Mouse (Mus musculus): ENCODE measurements around the gene March9. TPM values are rescaled to one million over a fixed set of nuclear protein-coding genes. Genes with fewer than 3 reads are reported as not detected.

The March9 gene
- total and polyA plus RNA-seq, 3 experiments, result 2.1 to 5.2 TPM; not detected in 1

DNA sequence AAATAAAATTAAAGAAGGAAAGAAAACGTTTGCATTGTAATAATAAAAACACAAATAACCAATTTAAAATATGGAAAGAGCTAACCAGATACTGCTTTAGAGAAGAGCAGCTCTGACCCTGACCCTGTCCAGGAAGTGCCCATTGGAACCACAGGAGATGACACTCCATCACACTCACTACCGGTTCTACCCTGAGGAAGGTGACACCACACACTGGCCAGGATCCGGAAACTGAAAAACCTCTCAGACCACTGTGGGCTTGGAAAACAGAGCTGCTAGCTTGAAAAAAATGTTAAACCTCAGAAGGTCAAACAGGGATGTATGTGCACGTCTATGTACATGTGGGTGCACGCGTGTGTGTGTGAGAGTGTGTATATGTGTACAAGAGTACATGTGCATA is 41.2 kb upstream of the March9 start:
- peaks cover 2 to 7% of the 10 kb centered on the region in 2 experiments; a peak in 2 of 4 replicates for H3K36me3 ChIP-seq (ENCODE audit: control insufficient read depth in 1 of 2, insufficient read depth in 2 of 2, low read length in 2 of 2)

DNA sequence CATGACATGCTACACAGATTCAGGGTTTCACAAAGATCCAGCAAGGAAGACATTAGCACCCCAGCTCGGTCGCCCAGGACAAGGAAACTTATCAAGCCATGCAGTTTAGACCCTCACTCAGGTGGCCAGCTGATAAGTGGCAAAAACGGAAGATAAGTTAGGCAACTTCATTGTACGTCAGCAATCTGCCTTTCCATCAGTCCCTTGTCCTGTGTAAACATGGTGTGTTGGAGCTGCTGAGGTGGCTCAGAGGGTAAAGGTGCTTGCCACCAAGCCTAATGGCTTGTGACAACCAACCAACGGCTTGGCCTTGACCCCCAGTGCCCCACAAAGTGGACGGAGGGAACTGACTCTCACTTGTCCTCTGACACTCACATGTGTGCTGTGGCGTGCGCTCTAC is 40.4 kb upstream of the March9 start:
- Histone ChIP-seq H3K9me3 (replicated peaks; ENCODE audit: insufficient read depth, low read length) (no peaks in the 10 kb centered on the region), H3K27me3 (ENCODE audit: control insufficient read depth in 1 of 2, insufficient read depth in 2 of 2, low read length in 2 of 2) (no peaks in the 10 kb centered on the region), H3K79me2 (ENCODE audit: control insufficient read depth, insufficient read depth, low read length, poor library complexity) (no peaks in the 10 kb centered on the region), H3K27ac (ENCODE audit: control insufficient read depth, low read depth, low read length) (no peak overlapping the region), H3K4me3 (ENCODE audit: control insufficient read depth in 1 of 2, insufficient read depth in 1 of 2, low read depth in 2 of 2, low read length in 2 of 2) (no peak overlapping the region), H3K36me3 (ENCODE audit: control insufficient read depth in 1 of 2, insufficient read depth in 2 of 2, low read length in 2 of 2) (peaks cover 2 to 7% of the 10 kb centered on the region in 2 experiments; a peak in 2 of 4 replicates), H3K4me1 (ENCODE audit: control insufficient read depth in 1 of 2, insufficient read depth in 2 of 2, low read length in 2 of 2) (peaks cover 2 to 20% of the 10 kb centered on the region in 2 experiments), H3K9ac (ENCODE audit: control insufficient read depth, low read depth, low read length, poor library complexity, severe bottlenecking) (no peak overlapping the region)
- TF ChIP-seq MAFK (IDR thresholded peaks at IDR 0.05; ENCODE audit: borderline replicate concordance, low read depth, low read length) (no peak), TCF12 (IDR thresholded peaks at IDR 0.05; ENCODE audit: low read depth, low read length) (peak; percentile 60), GATA1 (IDR thresholded peaks at IDR 0.05; ENCODE audit: low read depth, low read length) (peak; percentile 48), MEF2A (IDR thresholded peaks at IDR 0.05; ENCODE audit: extremely low read depth, insufficient replicate concordance, low read depth, low read length, poor library complexity, severe bottlenecking) (no peak), EP300 (IDR thresholded peaks at IDR 0.05; ENCODE audit: low read depth in 1 of 2, low read length in 2 of 2) (peak; percentile 24 to 52; a peak in 2 of 4 replicates), MYC (IDR thresholded peaks at IDR 0.05; ENCODE audit: low read depth, low read length) (no peak), ETS1 (IDR thresholded peaks at IDR 0.05; ENCODE audit: low read depth, low read length) (peak; percentile 28; the same call in 1 of the 2 replicates)
- no peak for DNase-seq (ENCODE audit: low read depth, low spot score)

More for the DNA sequence above, 41.2 kb upstream of the March9 start:
- Histone ChIP-seq H3K27me3 (ENCODE audit: control insufficient read depth in 1 of 2, insufficient read depth in 2 of 2, low read length in 2 of 2) (no peaks in the 10 kb centered on the region), H3K9ac (ENCODE audit: control insufficient read depth, low read depth, low read length, poor library complexity, severe bottlenecking) (no peak overlapping the region), H3K9me3 (replicated peaks; ENCODE audit: insufficient read depth, low read length) (no peaks in the 10 kb centered on the region), H3K4me3 (ENCODE audit: control insufficient read depth in 1 of 2, insufficient read depth in 1 of 2, low read depth in 2 of 2, low read length in 2 of 2) (no peak overlapping the region), H3K27ac (ENCODE audit: control insufficient read depth, low read depth, low read length) (no peak overlapping the region), H3K4me1 (ENCODE audit: control insufficient read depth in 1 of 2, insufficient read depth in 2 of 2, low read length in 2 of 2) (peaks cover 2 to 20% of the 10 kb centered on the region in 2 experiments), H3K79me2 (ENCODE audit: control insufficient read depth, insufficient read depth, low read length, poor library complexity) (no peaks in the 10 kb centered on the region)
- DNase-seq (ENCODE audit: low read depth, low spot score), result no peak
- TF ChIP-seq ZKSCAN1 (IDR thresholded peaks at IDR 0.05; ENCODE audit: low read depth, low read length), result no peak
- no peak for TF ChIP-seq MEF2A (IDR thresholded peaks at IDR 0.05; ENCODE audit: extremely low read depth, insufficient replicate concordance, low read depth, low read length, poor library complexity, severe bottlenecking)
- no peak for TF ChIP-seq EP300 (IDR thresholded peaks at IDR 0.05; ENCODE audit: low read depth in 1 of 2, low read length in 2 of 2)

DNA sequence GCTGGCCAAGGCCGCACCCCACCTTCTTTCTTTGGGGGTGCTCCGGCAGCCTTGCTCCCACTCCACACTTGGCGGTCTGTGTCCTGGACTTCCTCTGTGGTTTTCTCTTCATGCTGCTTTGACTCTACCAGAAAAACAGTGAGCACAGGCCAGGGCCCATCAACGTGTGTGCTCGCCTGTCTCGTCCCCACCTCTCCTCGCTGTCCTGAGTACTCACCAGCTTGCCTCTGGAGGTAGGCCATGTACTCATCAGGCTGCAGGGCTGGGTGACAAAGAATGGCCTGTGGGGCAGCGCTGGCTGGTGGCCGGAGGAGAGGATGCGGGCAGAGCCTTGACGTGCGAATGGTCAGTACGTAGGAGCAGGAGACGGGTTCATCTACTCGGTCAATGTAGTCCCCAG is 39.9 kb upstream of the March9 start:
- H3K79me2 ChIP-seq (ENCODE audit: control insufficient read depth, insufficient read depth, low read length, poor library complexity), result no peaks in the 10 kb centered on the region
- TF ChIP-seq POLR2A (IDR thresholded peaks at IDR 0.05; ENCODE audit: control insufficient read depth in 1 of 2, insufficient read depth in 1 of 2, low read depth in 1 of 2, low read length in 2 of 2, poor library complexity in 1 of 2), result no peak
- TF ChIP-seq JUND (IDR thresholded peaks at IDR 0.05; ENCODE audit: low read depth, low read length), result no peak
- TF ChIP-seq BHLHE40 (IDR thresholded peaks at IDR 0.05; ENCODE audit: borderline replicate concordance, low read depth, low read length), result no peak
- TF ChIP-seq CHD1 (IDR thresholded peaks at IDR 0.05; ENCODE audit: low read depth, low read length), result no peak
- no peak for TF ChIP-seq CHD2 (IDR thresholded peaks at IDR 0.05; ENCODE audit: low read length)
- TF ChIP-seq USF2 (IDR thresholded peaks at IDR 0.05; ENCODE audit: borderline replicate concordance in 1 of 2, insufficient read depth in 1 of 2, low read depth in 1 of 2, low read length in 2 of 2), result no peak
- TF ChIP-seq ELF1 (IDR thresholded peaks at IDR 0.05; ENCODE audit: low read depth, low read length), result no peak
- TF ChIP-seq E2F4 (IDR thresholded peaks at IDR 0.05; ENCODE audit: borderline replicate concordance, low read depth, low read length), result no peak
- TF ChIP-seq CTCF (IDR thresholded peaks at IDR 0.05 in 2 of 3, conservative IDR thresholded peaks at IDR 0.05 in 1 of 3; ENCODE audit: control insufficient read depth in 1 of 3, insufficient read depth in 1 of 3, low read depth in 2 of 3, low read length in 3 of 3, poor library complexity in 1 of 3, severe bottlenecking in 1 of 3), result no peak
- TF ChIP-seq MYB (IDR thresholded peaks at IDR 0.05; ENCODE audit: low read depth, low read length), result no peak
- TF ChIP-seq POLR2AphosphoS2 (IDR thresholded peaks at IDR 0.05; ENCODE audit: low read length), result no peak
- TF ChIP-seq MXI1 (IDR thresholded peaks at IDR 0.05; ENCODE audit: low read depth, low read length), result no peak
- TF ChIP-seq ZMIZ1 (IDR thresholded peaks at IDR 0.05; ENCODE audit: low read depth, low read length), result no peak
- TF ChIP-seq USF1 (IDR thresholded peaks at IDR 0.05; ENCODE audit: low read depth, low read length), result no peak
- TF ChIP-seq SMC3 (IDR thresholded peaks at IDR 0.05; ENCODE audit: low read depth, low read length), result no peak
- no peak for TF ChIP-seq MEF2A (IDR thresholded peaks at IDR 0.05; ENCODE audit: extremely low read depth, insufficient replicate concordance, low read depth, low read length, poor library complexity, severe bottlenecking)
- no peak for TF ChIP-seq ZNF384 (IDR thresholded peaks at IDR 0.05; ENCODE audit: low read depth, low read length)
- no peak for TF ChIP-seq GABPA (IDR thresholded peaks at IDR 0.05; ENCODE audit: low read depth, low read length)
- no peak for TF ChIP-seq TCF12 (IDR thresholded peaks at IDR 0.05; ENCODE audit: low read depth, low read length)

More for the DNA sequence above, 39.9 kb upstream of the March9 start:
- no peak overlapping the region for H3K27ac ChIP-seq (ENCODE audit: control insufficient read depth, low read depth, low read length)
- peaks cover 2 to 20% of the 10 kb centered on the region in 2 experiments for H3K4me1 ChIP-seq (ENCODE audit: control insufficient read depth in 1 of 2, insufficient read depth in 2 of 2, low read length in 2 of 2)
- DNase-seq (ENCODE audit: low read depth, low spot score), result no peak
- H3K36me3 ChIP-seq (ENCODE audit: control insufficient read depth in 1 of 2, insufficient read depth in 2 of 2, low read length in 2 of 2), result peaks cover 2 to 7% of the 10 kb centered on the region in 2 experiments; a peak in 2 of 4 replicates
- H3K9ac ChIP-seq (ENCODE audit: control insufficient read depth, low read depth, low read length, poor library complexity, severe bottlenecking), result no peak overlapping the region
- no peak overlapping the region for H3K4me3 ChIP-seq (ENCODE audit: control insufficient read depth in 1 of 2, insufficient read depth in 1 of 2, low read depth in 2 of 2, low read length in 2 of 2)
- no peaks in the 10 kb centered on the region for H3K9me3 ChIP-seq (replicated peaks; ENCODE audit: insufficient read depth, low read length)
- no peaks in the 10 kb centered on the region for H3K27me3 ChIP-seq (ENCODE audit: control insufficient read depth in 1 of 2, insufficient read depth in 2 of 2, low read length in 2 of 2)
